Mouse (Mus musculus): ENCODE measurements around the gene Gm49711. TPM values are rescaled to one million over a fixed set of nuclear protein-coding genes. Genes with fewer than 3 reads are reported as not detected.

Gm49711 gene
- total and polyA plus RNA-seq, 3 experiments, result 4.2 TPM; not detected in 2

- no peak for DNase-seq (ENCODE audit: low spot score)
These were observed 157.7 kb downstream of the Gm49711 start for GRCm38 (mm10) chr16:92215599-92216390.

GRCm38 (mm10) chr16:92220754-92221153 is 162.6 kb downstream of the Gm49711 start:
- H3K27me3 ChIP-seq (ENCODE audit: insufficient read depth, low read length), result peaks cover 6% of the 10 kb centered on the region; the same call in 1 of the 2 replicates
- H3K36me3 ChIP-seq (replicated peaks), result no peaks in the 10 kb centered on the region
- H3K4me3 ChIP-seq (ENCODE audit: low read depth, low read length), result no peak overlapping the region
- H3K9me3 ChIP-seq (replicated peaks), result no peaks in the 10 kb centered on the region
- ATAC-seq (ENCODE audit: extremely low read depth, insufficient number of reproducible peaks, low FRiP score, poor library complexity, severe bottlenecking) (no peak), DNase-seq (ENCODE audit: low spot score) (no peak)
- TF ChIP-seq GATA1 (IDR thresholded peaks at IDR 0.05; ENCODE audit: borderline replicate concordance, low read length) (no peak), POLR2AphosphoS5 (IDR thresholded peaks at IDR 0.05; ENCODE audit: insufficient replicate concordance, low read depth, low read length) (no peak), CTCF (IDR thresholded peaks at IDR 0.05; ENCODE audit: low read depth, low read length) (no peak), GATA2 (IDR thresholded peaks at IDR 0.05; ENCODE audit: borderline replicate concordance, low read depth, low read length) (no peak), TAL1 (conservative IDR thresholded peaks at IDR 0.05; ENCODE audit: low read depth, low read length) (no peak)
- no peaks in the 10 kb centered on the region for H3K4me1 ChIP-seq (ENCODE audit: insufficient read depth, low read depth, low read length)

More at GRCm38 (mm10) chr16:92215599-92216390, 157.7 kb downstream of the Gm49711 start:
- H3K9me3 ChIP-seq (replicated peaks), result no peaks in the 10 kb centered on the region
- TF ChIP-seq GATA1 (IDR thresholded peaks at IDR 0.05; ENCODE audit: borderline replicate concordance, low read length) (no peak), POLR2AphosphoS5 (IDR thresholded peaks at IDR 0.05; ENCODE audit: insufficient replicate concordance, low read depth, low read length) (no peak), CTCF (IDR thresholded peaks at IDR 0.05; ENCODE audit: low read depth, low read length) (no peak), TAL1 (conservative IDR thresholded peaks at IDR 0.05; ENCODE audit: low read depth, low read length) (no peak)
- H3K4me3 ChIP-seq (ENCODE audit: low read depth, low read length), result no peak overlapping the region
- H3K4me1 ChIP-seq (ENCODE audit: insufficient read depth, low read depth, low read length), result no peaks in the 10 kb centered on the region
- no peaks in the 10 kb centered on the region for H3K36me3 ChIP-seq (replicated peaks)
- ATAC-seq (ENCODE audit: extremely low read depth, insufficient number of reproducible peaks, low FRiP score, poor library complexity, severe bottlenecking), result no peak
- H3K27me3 ChIP-seq (ENCODE audit: insufficient read depth, low read length), result peaks cover 9% of the 10 kb centered on the region; the same call in 1 of the 2 replicates

- Histone ChIP-seq H3K36me3 (replicated peaks) (no peaks in the 10 kb centered on the region), H3K27me3 (ENCODE audit: insufficient read depth, low read length) (no peaks in the 10 kb centered on the region; the same call in none of the 2 replicates), H3K9me3 (replicated peaks) (no peaks in the 10 kb centered on the region), H3K4me1 (ENCODE audit: insufficient read depth, low read depth, low read length) (no peaks in the 10 kb centered on the region), H3K4me3 (ENCODE audit: low read depth, low read length) (no peak overlapping the region)
- DNase-seq (ENCODE audit: low spot score) (no peak), ATAC-seq (ENCODE audit: extremely low read depth, insufficient number of reproducible peaks, low FRiP score, poor library complexity, severe bottlenecking) (no peak)
- TF ChIP-seq GATA2 (IDR thresholded peaks at IDR 0.05; ENCODE audit: borderline replicate concordance, low read depth, low read length), result no peak
- no peak for TF ChIP-seq POLR2AphosphoS5 (IDR thresholded peaks at IDR 0.05; ENCODE audit: insufficient replicate concordance, low read depth, low read length)
These were observed 170.3 kb downstream of the Gm49711 start for GRCm38 (mm10) chr16:92228332-92228919.

DNA sequence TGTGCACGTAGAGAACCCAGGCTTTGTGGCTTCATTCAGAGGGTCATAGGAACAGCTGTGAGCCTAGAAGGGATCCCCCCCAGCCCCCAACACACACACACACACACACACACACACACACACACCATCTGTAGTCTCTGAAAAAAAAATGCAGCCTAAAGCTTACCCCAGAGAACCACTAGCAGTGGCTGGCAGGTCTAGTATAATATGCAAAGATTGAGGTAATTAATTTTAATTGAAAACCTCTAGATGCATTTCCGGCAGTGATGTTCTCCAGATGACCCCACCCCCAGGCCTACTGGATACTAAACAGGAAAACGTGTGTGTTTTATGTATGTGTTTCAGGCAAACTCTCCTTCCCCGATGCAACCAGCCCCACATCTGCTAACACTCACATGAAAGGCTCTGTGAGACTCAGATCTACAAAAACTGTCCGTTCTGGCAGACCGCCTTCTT is 172.4 kb downstream of the Gm49711 start:
- Histone ChIP-seq H3K27me3 (ENCODE audit: insufficient read depth, low read length) (no peaks in the 10 kb centered on the region; the same call in none of the 2 replicates), H3K4me1 (ENCODE audit: insufficient read depth, low read depth, low read length) (no peaks in the 10 kb centered on the region), H3K9me3 (replicated peaks) (no peaks in the 10 kb centered on the region), H3K36me3 (replicated peaks) (no peaks in the 10 kb centered on the region), H3K4me3 (ENCODE audit: low read depth, low read length) (no peak overlapping the region)
- no peak for TF ChIP-seq TAL1 (conservative IDR thresholded peaks at IDR 0.05; ENCODE audit: low read depth, low read length)
- TF ChIP-seq GATA1 (IDR thresholded peaks at IDR 0.05; ENCODE audit: borderline replicate concordance, low read length), result no peak
- no peak for TF ChIP-seq POLR2AphosphoS5 (IDR thresholded peaks at IDR 0.05; ENCODE audit: insufficient replicate concordance, low read depth, low read length)
- TF ChIP-seq CTCF (IDR thresholded peaks at IDR 0.05; ENCODE audit: low read depth, low read length), result no peak
- TF ChIP-seq GATA2 (IDR thresholded peaks at IDR 0.05; ENCODE audit: borderline replicate concordance, low read depth, low read length), result no peak
- DNase-seq (ENCODE audit: low spot score), result no peak
- no peak for ATAC-seq (ENCODE audit: extremely low read depth, insufficient number of reproducible peaks, low FRiP score, poor library complexity, severe bottlenecking)

DNA sequence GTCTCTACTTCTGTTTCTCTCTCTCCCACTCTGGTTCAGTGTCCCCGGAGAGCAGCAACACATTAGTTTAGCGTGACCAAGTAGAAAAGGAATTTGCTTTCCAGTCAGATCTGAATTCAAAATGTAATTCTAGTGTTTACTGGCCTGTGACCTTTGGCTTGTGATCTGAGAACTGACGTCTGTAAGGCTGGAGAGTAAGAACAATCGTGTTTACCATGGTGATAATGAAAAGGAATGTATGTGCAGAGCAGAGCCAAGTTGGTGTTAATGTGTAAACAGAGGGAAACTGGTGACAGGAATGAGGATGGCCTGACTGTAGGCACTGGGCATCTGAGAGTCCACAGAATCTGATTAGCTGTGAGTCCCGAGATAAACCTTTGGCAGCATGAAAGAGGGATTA is 176.4 kb downstream of the Gm49711 start:
- no peaks in the 10 kb centered on the region for H3K9me3 ChIP-seq (replicated peaks)
- no peaks in the 10 kb centered on the region for H3K36me3 ChIP-seq (replicated peaks)
- DNase-seq (ENCODE audit: low spot score) (no peak), ATAC-seq (ENCODE audit: extremely low read depth, insufficient number of reproducible peaks, low FRiP score, poor library complexity, severe bottlenecking) (no peak)
- no peaks in the 10 kb centered on the region for H3K4me1 ChIP-seq (ENCODE audit: insufficient read depth, low read depth, low read length)
- no peak overlapping the region for H3K4me3 ChIP-seq (ENCODE audit: low read depth, low read length)
- TF ChIP-seq GATA1 (IDR thresholded peaks at IDR 0.05; ENCODE audit: borderline replicate concordance, low read length), result no peak
- TF ChIP-seq CTCF (IDR thresholded peaks at IDR 0.05; ENCODE audit: low read depth, low read length), result no peak
- peaks cover 9% of the 10 kb centered on the region for H3K27me3 ChIP-seq (ENCODE audit: insufficient read depth, low read length)

DNA sequence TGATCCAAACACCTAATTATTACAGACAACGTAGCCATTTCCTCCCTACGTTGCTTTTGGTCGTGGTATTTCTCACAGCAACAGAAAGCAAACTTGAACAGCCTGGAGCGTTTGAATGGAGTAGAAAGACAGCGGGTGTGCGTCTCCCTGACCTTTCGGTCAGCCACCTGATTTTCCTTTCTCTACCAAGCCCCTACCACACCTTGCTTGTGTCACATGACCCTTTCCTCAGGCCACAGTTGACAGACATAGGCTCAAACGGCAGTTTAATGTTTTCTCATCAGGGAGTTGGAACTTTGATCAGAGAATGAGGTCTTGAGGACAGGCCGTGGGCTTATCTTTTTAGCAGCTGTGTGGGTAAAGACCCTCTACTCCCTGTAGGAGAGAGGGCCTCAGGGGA is 177.1 kb downstream of the Gm49711 start:
- ATAC-seq (ENCODE audit: extremely low read depth, insufficient number of reproducible peaks, low FRiP score, poor library complexity, severe bottlenecking), result no peak
- Histone ChIP-seq H3K4me1 (ENCODE audit: insufficient read depth, low read depth, low read length) (no peaks in the 10 kb centered on the region), H3K9me3 (replicated peaks) (no peaks in the 10 kb centered on the region), H3K36me3 (replicated peaks) (no peaks in the 10 kb centered on the region), H3K27me3 (ENCODE audit: insufficient read depth, low read length) (peaks cover 12% of the 10 kb centered on the region), H3K4me3 (ENCODE audit: low read depth, low read length) (no peak overlapping the region)
- TF ChIP-seq TAL1 (conservative IDR thresholded peaks at IDR 0.05; ENCODE audit: low read depth, low read length) (no peak), GATA2 (IDR thresholded peaks at IDR 0.05; ENCODE audit: borderline replicate concordance, low read depth, low read length) (no peak)
- no peak for DNase-seq (ENCODE audit: low spot score)

Other genes starting within 250 kb of the Gm49711 start
- 10.1 and 11.4 TPM in 2 replicates for gene Mrps6, start within 50 bp of the Gm49711 start, total RNA-seq (2014; fragmentation: Nextera tagmentation)
- gene Mrps6, start within 50 bp of the Gm49711 start, total RNA-seq (2017), result 20.7 and 23.2 TPM in 2 replicates
- 13.4 and 16.6 TPM in 2 replicates for gene Mrps6, start within 50 bp of the Gm49711 start, polyA plus RNA-seq (2012)
- gene Slc5a3, start within 50 bp of the Gm49711 start, total RNA-seq (2014; fragmentation: Nextera tagmentation), result 3.6 and 5.7 TPM in 2 replicates
- gene Slc5a3, start within 50 bp of the Gm49711 start, total RNA-seq (2017), result 2.6 and 3.1 TPM in 2 replicates
- 0.07 and 0.09 TPM in 2 replicates for gene Slc5a3, start within 50 bp of the Gm49711 start, polyA plus RNA-seq (2012)
- gene Kcne2, start 234.1 kb downstream of the Gm49711 start, total RNA-seq (2014; fragmentation: Nextera tagmentation), result not detected in 2 replicates
- gene Kcne2, start 234.1 kb downstream of the Gm49711 start, total RNA-seq (2017), result 0.11 TPM in 1 of 2 replicates, not detected in the other
- gene Kcne2, start 234.1 kb downstream of the Gm49711 start, polyA plus RNA-seq (2012), result not detected in 2 replicates
- gene Smim11, start 243.0 kb downstream of the Gm49711 start, total RNA-seq (2014; fragmentation: Nextera tagmentation), result 23.1 and 24.8 TPM in 2 replicates
- 82.4 and 107 TPM in 2 replicates for gene Smim11, start 243.0 kb downstream of the Gm49711 start, total RNA-seq (2017)
- 6.6 and 7.3 TPM in 2 replicates for gene Smim11, start 243.0 kb downstream of the Gm49711 start, polyA plus RNA-seq (2012)

Measured in G1E (cell line).